Mouse (Mus musculus) CD8-positive naive resting alpha-beta T cell, adult 2 months (primary cell): ENCODE results near the gene Bhlha15.
A peak's percentile ranks its signal among the peaks of the same experiment; 100 is the strongest.

Experiments
- DNase-seq, 2 experiments: peaks; one replicate each; pipeline ENCODE4 v3.0.0; 2022; ENCODE audit warnings: low read depth in 2 of 2, low spot score in 2 of 2

Bhlha15 gene

DNA sequence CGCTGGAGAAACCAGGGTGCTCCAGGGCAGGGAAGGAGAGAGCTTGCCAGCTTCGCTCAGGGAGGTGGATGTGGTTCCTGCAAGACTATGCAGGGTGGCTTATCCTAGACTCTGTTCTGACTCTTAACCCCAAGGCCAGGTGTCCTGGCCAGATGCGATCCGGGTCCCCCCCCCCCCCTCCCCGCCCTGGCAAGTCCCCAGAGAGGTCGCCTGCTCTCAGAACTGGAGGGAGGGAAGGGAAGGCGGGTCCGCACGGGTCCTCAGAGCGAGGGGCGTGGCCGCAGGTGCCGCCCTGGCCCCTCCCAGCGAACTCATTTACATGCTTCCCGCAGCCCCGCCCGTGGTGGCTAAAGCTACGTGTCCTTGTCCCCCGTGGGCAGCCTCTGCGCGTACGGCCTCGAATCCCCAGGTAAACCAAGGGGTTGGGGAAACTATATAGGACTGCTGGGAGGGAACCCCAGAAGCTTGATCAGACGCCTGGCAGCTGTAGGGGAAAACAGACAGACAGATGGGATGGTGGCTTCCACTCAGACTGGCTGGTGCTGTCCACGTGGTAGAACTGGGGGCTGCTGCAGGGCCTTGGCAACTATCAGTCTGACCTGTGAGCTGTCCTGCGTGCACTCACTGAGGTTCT is at the start of gene Bhlha15:
Gene Bhlha15, plus strand, starts transcription at position 337 of the 634 bp plus-strand sequence.
- DNase-seq = peak in 1 of 2 experiments; percentile 14

DNA sequence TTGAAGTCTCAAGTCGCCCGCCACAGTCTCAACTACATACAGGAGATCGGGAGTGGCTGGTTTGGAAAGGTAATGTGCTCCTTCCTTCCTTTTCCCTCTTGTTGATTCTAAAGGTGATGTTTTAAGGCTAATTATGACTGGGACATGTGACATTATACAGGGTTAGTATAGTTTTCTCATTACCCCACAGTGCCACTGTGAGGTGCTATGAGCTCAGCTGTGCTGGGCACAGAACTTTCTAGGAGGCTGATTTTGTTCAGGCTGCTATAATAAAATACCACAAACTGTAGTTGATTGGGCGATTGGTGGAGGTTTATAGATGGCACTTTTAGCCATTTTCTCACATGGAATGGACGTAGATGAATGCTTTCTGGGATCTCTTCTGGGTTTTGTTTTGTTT is 46.6 kb upstream of the Bhlha15 start:
- no peak for DNase-seq

DNA sequence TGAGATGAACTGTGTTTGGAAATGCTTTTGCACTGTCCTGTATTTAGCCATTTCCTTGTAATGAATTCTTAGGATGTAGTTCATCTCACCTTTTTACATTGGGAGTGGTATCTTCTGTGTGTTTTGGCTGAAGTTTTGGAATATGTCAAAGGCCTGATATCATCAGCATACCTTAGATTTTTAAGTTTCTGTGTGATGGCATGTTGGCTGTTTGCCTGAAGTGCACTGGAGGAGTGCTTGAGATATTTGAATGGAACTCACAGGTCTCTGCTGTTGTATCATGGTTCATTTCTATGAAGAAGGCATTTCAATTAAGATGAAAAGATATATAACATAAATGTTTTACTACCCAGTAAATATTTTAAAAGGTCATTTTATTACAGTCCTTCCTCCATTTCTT is 43.2 kb upstream of the Bhlha15 start:
- DNase-seq = no peak

DNA sequence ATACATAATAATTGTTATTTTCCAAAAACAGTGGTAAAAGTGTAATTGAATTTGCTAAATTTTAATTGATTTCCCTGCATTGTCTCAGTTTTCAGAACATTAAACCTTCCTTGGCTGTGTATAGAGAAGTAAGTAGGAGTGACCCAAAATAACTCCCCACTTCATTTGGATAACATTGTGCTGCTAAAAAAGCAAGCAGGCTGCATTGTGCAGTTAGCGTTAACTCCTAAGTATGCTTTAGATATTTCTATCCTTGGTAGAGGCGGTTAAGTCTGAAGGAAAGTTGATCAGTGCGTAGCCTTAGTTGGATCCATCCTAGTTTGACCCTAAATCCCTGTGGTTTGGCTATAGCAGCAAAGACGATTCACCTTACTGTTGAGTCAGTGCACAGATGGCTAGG is 40.6 kb upstream of the Bhlha15 start:
- no peak for DNase-seq

DNA sequence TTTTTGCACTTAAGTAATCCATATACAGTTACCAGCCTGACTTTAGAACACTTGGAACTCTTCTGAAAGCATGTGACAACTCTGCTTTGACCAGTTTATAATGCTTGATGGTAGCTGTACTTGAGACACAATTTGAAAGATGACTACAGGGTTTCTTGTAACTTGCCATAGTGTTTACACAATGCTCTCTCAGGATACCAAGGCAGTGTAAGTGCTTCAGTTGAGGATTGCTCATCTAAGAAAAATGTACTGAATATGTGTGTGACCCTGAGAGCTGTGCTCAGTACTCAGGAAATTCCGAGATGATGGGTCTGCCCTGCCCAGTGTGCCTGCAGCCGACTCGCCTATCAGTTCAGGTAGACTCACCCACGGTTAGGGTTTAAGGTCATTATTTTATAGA is 38.8 kb upstream of the Bhlha15 start:
- no peak for DNase-seq

DNA sequence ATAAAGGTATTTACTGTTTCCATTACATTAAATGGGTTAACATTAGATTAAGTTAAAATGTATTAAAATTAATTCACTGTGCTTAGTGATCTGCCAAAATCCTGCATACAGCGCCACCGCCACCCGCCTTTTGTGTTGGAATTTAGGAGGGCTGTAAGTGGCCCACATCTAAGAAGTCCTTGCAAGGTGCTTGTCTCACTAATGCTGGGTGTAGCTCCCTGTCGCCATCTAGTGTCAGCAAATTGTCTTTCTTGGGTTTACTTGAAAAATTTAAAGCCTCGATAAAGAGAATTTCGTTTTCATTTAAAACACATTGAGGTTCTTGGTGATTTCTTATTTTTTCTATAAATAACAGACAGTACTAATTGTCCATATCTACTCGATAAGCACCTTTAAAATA is 35.6 kb upstream of the Bhlha15 start:
- DNase-seq = peak; percentile 53 to 70

DNA sequence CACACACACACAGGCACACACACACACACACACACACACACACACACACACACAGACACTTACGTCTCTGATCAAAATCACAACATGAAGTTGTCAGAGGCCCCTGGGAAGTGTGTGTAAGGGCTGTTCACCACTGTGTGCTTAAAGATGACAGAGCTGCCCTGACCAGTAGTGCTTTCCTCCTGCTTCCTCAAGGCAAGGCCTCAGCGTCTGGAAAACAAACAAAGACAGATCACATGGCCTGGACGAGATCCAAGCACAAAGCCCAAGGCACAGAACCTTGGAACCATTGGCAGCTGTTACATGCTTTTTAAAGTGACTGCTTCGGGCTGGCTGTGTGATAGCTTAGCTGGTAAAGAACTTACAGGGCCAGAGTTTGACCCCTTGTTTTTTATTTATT is 31.5 kb upstream of the Bhlha15 start:
- DNase-seq = no peak

DNA sequence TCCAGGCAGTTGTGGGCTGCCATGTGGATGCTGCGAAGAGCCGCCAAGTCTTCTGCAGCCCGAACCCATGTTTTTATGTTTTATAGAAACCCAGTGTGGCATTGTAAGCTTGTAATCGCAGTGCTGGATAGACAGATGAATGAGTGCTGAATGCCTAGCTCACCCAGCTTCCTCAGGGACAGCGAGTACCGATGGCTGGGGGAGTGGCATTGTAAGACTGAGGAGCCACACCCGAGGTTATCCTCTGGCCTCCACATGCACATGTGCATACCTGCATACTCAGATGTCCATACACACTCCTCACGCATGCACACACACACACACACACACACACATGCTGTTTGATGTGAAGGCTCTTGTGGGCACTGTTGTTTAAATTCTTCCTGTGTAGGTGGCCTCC is 30.9 kb upstream of the Bhlha15 start:
- no peak for DNase-seq

DNA sequence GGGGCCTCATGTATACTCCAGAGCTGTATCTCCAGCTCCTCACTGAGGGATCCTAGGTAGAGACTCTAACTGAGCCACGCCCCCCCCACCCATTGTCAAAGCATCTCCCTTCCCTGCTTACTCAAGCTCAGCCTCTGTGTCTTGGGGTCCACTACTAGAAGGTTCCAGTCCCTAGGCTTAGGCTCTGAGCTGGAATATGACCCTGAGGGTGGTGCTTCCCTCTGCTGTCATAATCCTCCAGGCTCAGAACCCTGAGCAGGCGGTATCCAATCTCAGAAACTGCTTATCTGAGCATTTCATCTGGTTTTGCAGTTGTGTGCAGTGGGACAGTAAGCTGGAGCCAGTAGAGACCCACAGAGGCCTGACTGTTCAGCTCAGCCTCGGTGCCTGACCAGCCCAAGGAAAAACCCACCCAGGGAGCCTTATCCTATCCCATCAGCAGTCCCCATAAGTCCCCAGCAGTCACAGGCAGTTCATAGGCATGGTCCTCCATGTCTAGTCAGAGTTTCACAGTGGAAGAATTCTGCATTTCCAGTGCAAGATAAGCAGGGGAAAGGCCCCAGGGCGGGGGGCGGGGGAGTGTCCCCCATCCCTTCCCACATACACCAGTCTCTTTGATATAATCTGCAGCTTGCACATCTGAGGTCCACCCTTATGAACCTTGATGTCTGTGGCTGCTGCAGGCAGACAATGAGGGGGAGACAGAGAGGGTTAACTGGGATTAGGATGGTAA is 27.8 kb upstream of the Bhlha15 start:
- no peak for DNase-seq

DNA sequence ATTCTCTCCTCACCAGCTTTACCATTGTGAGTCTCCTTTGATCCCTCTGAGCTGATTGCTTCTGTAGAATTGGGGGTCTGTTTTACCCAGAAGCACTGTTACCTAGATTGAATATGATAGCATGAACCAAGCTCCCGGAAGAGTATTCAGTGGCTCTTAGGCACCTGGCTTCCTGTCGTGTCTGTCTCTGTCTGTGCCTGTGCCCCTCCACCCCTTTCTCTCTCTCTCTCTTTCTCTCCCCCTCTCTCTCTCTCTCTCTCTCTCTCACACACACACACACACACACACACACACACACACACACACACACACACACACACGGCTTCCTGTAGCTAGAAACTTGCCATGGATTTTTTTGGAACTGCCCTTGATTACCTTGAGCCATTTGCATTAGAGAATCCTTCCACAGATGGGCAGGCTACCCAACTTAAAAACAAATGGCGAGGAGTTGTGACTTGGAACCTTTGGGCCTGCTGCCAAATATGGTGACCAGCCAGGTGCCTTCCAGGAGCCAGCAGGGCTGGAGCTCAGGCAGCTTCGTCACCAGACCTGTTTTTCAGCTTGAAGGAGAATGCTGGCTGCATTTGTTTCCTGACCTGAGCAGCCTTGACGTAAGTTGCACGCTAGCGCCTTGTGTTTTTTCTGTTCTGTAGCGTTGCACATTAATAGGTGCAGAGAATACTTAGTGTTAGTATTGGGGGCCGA is 27.1 kb upstream of the Bhlha15 start:
- no peak for DNase-seq

DNA sequence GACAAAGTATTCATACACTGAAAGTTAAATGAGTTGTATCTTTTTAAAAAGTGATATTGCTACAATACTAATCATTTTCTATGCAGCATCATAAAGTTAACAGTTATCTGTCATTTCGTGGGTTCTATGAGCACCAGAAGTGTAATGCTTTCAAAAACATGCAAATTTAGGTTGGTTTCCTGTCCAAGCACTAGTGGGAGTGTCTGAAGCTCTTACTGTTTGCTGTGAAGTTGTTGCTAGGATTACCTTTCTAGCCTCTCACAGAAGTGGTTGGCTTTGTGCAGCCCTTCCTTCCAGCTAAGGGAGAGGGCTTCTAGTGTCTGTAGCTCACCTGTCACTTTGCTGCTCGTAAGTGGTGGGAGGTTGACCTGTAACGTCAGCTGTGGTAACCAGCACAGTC is 24.3 kb upstream of the Bhlha15 start:
- no peak for DNase-seq

DNA sequence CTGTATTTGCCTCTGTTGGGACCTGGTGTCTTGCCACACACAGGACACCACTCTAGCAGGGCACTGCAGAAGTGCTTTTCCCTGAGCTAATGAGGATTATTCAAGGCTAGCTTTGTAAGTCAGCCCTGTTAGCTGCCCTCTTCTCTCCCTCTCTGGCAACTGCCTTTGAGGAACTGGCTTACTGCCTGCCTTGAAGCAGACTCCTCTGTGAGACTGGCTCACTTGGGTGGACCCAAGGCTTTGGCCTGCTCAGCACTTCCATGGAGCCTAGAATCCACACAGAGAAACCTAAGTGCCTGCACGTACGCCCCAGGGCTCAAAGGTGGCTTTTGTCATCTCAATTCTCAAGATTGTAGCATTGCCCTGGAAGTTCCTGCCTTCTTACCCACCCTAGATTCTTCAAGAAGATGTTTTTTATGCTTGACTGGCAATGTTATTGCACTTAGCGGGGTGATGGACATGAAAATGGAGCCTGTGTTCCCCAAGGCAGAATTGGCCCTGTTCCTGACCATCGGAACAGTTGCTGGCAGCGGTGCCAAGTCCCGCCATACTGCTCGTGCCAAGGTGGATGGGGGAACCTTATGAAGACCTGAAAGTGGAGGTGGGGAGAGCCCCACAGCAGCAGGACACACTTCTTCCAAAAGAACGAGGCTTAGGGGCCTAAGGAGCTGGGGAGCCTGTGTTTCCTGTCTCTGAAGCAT is 20.7 kb upstream of the Bhlha15 start:
- no peak for DNase-seq

DNA sequence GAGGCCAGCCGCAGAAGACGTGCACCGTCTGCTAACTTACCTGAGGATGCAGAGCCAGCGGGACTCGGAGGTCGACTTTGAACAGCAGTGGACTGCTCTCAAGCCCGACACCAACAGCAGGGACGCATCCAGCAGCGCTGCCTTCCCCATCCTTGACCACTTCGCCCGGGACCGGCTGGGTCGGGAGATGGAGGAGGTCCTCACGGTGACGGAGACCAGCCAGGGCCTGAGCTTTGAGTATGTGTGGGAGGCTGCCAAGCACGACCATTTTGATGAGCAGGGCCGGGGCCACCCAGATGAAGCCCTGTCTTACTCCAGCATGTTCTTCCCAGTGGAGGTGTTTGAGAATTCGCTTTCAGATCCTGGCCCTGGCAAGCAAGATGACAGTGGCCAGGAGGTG is 16.4 kb upstream of the Bhlha15 start:
- DNase-seq = no peak

DNA sequence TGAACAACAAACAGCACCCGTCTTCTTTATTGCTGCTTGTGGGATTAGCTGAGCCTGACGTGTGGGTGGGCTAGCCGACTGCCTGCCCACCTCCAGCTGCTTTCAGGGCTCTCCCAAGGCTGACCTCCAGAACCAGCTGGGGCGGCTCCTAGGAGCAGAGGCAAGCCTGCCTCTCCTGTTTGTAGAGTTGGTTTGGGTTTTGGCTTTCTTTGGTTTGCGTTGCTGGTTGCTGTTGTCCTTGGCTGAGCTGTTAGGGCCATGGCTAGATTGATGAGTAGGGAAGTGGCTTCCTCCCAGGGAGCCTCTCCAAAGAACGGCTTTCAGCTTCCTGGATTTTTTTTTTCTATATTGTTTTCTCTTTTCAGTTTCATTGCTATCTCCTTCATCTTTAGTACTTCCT is 11.9 kb upstream of the Bhlha15 start:
- DNase-seq = no peak

DNA sequence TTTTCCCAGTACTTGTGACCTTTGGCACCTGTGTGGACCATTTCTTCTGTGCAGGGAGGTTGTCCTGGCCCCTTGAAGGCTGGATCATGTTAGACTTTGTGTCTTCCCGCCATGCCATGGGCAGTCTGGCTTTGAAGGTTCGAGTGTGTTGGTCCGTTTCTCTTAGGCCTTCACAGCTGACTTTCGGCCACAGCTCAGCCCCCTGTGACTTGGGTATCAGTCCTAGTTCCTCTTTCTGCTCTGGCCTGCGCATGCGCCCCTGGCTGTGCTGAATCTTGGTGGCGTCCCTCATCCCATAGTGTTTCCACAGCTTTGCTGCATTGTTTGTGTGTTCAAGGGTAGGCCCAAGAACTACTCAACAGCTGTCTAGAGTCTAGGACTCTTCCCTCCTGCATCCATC is 8.8 kb upstream of the Bhlha15 start:
- no peak for DNase-seq

DNA sequence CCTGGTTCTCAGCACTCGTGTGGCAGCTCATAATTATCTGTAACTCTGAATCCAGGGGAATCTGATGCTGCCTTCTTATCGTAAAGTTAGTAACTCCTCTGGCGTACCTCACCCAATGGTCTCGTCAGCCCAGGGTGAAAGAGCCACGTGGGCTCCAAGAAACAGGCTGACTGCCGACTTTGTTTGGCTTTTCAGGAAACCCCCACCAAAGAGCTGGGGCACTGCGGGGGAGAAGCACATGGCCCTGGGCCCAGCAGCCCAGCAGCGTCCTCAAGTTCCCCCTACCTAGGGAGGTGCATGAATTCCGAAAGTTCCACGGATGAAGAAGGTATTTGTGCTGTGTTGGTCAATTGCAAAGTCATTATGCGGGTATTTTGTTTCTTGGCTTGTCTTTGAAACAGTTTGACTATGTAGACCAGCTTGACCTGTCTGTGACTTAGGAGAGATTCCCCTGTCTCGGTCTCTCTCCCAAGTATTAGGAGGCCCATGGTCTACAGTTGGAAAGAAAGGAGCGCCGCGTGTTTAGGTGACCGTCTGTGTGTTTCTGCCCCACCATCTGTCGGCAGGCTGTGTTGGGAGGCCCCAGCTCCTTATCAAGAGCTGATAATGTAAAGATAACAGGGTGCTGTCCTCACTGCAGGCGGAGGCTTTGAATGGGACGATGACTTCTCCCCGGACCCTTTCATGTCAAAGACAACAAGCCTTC is 7.4 kb upstream of the Bhlha15 start:
- DNase-seq = no peak

DNA sequence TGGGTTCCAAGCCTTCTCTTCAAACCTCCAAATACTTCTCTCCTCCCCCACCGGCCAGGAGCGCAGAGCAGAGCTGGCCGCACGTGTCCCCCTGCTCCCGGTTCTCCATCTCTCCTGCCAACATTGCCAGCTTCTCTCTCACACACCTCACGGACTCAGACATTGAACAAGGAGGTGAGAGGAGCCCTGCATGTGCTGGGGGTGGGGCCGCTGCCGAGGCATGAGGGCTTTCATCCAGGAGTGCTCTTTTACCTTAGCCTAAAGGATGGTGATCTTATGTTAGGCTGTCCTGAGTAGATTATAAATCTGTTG is 6.9 kb upstream of the Bhlha15 start:
- DNase-seq = no peak

DNA sequence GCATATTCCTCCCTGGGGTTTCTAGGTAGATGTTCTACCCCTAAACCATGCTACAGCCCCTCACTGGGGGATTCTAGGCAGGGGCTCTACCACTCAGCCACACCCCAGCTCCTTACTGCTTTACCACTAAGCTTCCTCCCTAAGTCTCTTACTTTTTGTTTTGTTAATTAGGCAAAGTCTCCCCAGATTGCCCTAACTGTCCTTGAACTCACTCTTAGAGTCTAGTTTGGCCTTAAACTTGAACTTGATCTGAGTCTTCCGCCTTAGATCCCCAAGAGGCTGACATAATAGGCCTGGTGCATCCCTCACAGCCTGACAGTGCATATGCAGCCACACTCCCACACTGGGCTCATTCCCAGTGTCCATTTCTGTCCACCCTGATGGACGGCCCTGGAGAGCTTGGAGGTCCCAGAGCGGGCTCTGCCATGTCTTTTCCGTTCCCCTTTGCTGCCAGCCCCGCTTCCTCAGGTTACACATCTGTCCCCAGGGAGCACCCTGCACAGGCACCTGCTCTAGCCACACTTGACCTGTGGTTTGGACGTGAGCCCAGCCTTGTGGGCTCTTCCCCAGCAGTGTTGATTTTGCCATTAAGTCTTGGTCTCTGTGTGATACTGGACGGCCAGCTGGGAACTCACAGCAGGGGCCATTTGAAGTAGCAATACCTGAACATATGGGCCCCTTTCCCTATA is 6.3 kb upstream of the Bhlha15 start:
- DNase-seq = no peak

DNA sequence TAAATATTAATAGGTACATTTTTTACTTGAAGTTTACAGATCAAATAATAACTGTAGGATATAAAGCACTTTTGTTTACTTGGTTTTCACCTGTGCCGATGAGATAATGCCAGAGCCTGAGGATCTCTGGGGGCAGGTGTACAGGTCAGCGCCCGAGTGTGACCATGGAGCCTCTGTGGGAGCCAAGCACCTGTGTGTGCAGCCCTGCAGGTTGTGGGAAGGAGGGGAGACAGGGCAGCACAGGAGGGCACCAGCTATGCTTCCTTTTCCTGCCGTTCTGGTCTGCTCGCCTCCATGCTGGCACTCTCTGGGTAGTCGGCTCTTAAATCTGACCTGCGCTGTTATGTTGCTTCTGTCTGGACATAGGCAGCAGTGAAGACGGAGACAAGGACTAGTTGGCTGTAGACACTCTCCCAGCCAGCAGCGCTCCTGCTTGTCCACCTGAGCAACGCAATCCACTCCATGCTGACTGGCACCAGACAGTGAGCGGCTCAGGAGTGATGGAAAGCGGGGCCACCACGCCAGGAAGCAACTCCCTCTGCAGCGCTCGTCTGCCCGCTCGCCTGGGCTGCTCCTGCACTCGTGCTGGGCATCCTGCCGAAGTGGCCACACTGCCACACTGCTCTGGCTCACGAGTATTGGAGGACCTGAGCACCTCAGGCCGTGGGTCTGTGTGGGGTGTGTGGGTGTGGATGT is 5.6 kb upstream of the Bhlha15 start:
- DNase-seq = no peak

DNA sequence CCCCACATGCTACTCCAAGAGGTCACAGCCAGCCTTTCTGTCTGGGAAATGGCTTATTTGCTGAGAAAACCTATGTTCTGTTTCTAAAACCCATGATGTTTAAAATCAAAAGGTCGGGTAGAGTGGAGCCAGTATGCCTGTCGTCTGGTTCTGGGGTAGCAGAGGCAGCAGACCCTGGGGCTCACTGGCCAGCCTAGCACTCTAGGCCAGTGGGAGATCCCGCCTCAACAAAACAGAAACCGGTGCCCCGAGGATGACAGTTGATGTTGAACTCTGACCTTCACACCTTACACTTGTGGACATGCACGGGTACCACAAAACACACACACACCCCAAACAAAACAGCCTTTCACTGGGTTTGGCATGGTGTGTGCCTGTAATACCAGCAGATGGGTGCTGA is 1.7 kb upstream of the Bhlha15 start:
- no peak for DNase-seq
